Mouse (Mus musculus): ENCODE data around the gene 4833427G06Rik. TPM values are rescaled to one million over a fixed set of nuclear protein-coding genes. Genes with fewer than 3 reads are reported as not detected.
"Not testable (repeated sequence)": the region's sequence is repeated elsewhere in the genome, so short reads cannot be mapped to it uniquely, and the experiment has no call there.

The 4833427G06Rik gene
- not detected in 2 replicates for polyA plus RNA-seq (2012; rRNA removed)

- Histone ChIP-seq H3K36me3 (ENCODE audit: control insufficient read depth, insufficient read depth, low read length) (no peaks in the 10 kb centered on the region), H3K4me3 (ENCODE audit: extremely low read depth, insufficient read depth, insufficient read length) (no peak within 1 kb of the TSS; the same call in 1 of the 2 replicates), H3K27ac (ENCODE audit: insufficient read depth, low read length) (no peak within 1 kb of the TSS), H3K27me3 (ENCODE audit: control insufficient read depth, insufficient read depth, low read length) (peaks cover 17% of the 10 kb centered on the region), H3K4me1 (ENCODE audit: control insufficient read depth, insufficient read depth, insufficient read length) (no peaks in the 10 kb centered on the region; the same call in 1 of the 2 replicates)
- no peak for TF ChIP-seq POLR2A (IDR thresholded peaks at IDR 0.05; ENCODE audit: low read depth, low read length)
- no peak for TF ChIP-seq CTCF (IDR thresholded peaks at IDR 0.05; ENCODE audit: extremely low read depth, insufficient read depth, insufficient read length, insufficient replicate concordance)
- no peak for DNase-seq (ENCODE audit: low read depth in 1 of 2, low spot score in 2 of 2)
- WGBS = 10% methylated on average over 27 of the region's 27 CpGs
Observed at GRCm38 (mm10) chr9:51101756-51102425, at the start of gene 4833427G06Rik. TSS of gene 4833427G06Rik (minus strand) at chr9:51102078.

DNA sequence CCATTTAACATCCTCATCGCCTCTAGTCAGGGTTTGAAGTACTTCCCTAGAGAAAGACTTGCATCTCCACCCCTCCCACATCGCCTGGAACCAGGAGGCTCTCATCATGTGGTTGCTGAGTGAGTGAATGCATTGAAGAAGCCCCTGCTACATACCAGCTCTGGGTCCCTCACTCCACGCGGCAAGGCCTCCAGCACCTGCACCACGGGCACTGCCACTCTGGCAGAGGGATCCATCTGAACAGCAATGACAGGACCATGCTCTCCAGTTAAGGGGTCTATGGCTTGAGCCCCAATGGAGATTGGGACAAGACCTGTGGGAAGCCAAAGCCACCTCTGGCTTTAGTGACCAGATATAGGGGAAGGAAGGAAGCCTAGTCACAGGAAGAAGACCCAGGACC lies 45.4 kb upstream of the 4833427G06Rik start:
- TF ChIP-seq POLR2A (IDR thresholded peaks at IDR 0.05; ENCODE audit: low read depth, low read length) (no peak), CTCF (IDR thresholded peaks at IDR 0.05; ENCODE audit: extremely low read depth, insufficient read depth, insufficient read length, insufficient replicate concordance) (no peak)
- Histone ChIP-seq H3K36me3 (ENCODE audit: control insufficient read depth, insufficient read depth, low read length) (no peaks in the 10 kb centered on the region), H3K4me1 (ENCODE audit: control insufficient read depth, insufficient read depth, insufficient read length) (no peaks in the 10 kb centered on the region), H3K27me3 (ENCODE audit: control insufficient read depth, insufficient read depth, low read length) (no peaks in the 10 kb centered on the region), H3K27ac (ENCODE audit: insufficient read depth, low read length) (no peak overlapping the region), H3K4me3 (ENCODE audit: extremely low read depth, insufficient read depth, insufficient read length) (no peak overlapping the region)
- DNase-seq (ENCODE audit: low read depth in 1 of 2, low spot score in 2 of 2) = no peak
- 68% methylated on average over 5 of the region's 5 CpGs for WGBS

DNA sequence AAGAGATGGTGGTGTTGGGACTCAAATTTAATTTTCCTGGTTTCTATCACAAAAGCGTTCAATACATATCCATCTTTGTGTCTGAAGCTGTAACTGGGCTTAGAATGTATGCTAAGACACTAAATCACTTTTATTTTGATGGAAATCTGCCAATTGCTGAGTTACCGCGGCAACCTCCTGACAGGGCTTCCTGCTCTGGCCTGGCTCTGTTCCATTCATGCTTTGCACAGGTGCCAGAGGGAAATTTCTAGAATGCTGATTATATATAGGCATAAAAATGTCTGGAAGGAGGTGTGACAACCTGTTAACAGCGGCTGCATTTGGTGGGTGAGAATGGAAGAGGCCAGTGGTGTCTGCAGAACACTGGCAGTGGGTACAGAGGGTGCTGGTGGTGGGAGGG lies 44.6 kb upstream of the 4833427G06Rik start:
- TF ChIP-seq POLR2A (IDR thresholded peaks at IDR 0.05; ENCODE audit: low read depth, low read length) = no peak
- no peak for TF ChIP-seq CTCF (IDR thresholded peaks at IDR 0.05; ENCODE audit: extremely low read depth, insufficient read depth, insufficient read length, insufficient replicate concordance)
- Histone ChIP-seq H3K4me1 (ENCODE audit: control insufficient read depth, insufficient read depth, insufficient read length) (no peaks in the 10 kb centered on the region), H3K36me3 (ENCODE audit: control insufficient read depth, insufficient read depth, low read length) (no peaks in the 10 kb centered on the region), H3K27me3 (ENCODE audit: control insufficient read depth, insufficient read depth, low read length) (no peaks in the 10 kb centered on the region), H3K4me3 (ENCODE audit: extremely low read depth, insufficient read depth, insufficient read length) (no peak overlapping the region), H3K27ac (ENCODE audit: insufficient read depth, low read length) (no peak overlapping the region)
- WGBS = 20% methylated on average over 4 of the region's 4 CpGs
- DNase-seq (ENCODE audit: low read depth in 1 of 2, low spot score in 2 of 2) = no peak

DNA sequence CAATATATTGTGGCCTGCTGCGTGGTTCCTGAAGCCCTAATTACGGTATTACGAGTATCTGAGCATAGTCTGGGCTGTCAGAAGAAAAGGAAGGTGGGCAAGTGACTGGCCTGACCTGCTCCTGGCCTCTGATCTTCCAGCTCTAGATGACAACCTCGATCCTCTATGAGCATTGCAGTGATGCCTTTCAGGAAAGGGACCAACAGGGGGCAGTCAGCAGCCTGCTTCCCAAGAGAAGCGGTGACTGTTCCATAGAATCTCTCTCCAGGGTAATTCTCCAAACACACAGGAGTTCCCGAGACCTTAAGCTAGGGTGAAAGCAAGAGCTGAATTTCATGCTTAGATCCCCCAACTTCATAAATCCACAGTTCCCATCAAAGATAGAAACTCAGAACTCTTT lies 42.3 kb upstream of the 4833427G06Rik start:
- WGBS = 85% methylated on average over 6 of the region's 6 CpGs
- Histone ChIP-seq H3K4me1 (ENCODE audit: control insufficient read depth, insufficient read depth, insufficient read length) (no peaks in the 10 kb centered on the region), H3K27ac (ENCODE audit: insufficient read depth, low read length) (no peak overlapping the region), H3K27me3 (ENCODE audit: control insufficient read depth, insufficient read depth, low read length) (no peaks in the 10 kb centered on the region), H3K4me3 (ENCODE audit: extremely low read depth, insufficient read depth, insufficient read length) (no peak overlapping the region), H3K36me3 (ENCODE audit: control insufficient read depth, insufficient read depth, low read length) (no peaks in the 10 kb centered on the region)
- no peak for TF ChIP-seq CTCF (IDR thresholded peaks at IDR 0.05; ENCODE audit: extremely low read depth, insufficient read depth, insufficient read length, insufficient replicate concordance)
- TF ChIP-seq POLR2A (IDR thresholded peaks at IDR 0.05; ENCODE audit: low read depth, low read length) = no peak
- DNase-seq (ENCODE audit: low read depth in 1 of 2, low spot score in 2 of 2) = no peak

DNA sequence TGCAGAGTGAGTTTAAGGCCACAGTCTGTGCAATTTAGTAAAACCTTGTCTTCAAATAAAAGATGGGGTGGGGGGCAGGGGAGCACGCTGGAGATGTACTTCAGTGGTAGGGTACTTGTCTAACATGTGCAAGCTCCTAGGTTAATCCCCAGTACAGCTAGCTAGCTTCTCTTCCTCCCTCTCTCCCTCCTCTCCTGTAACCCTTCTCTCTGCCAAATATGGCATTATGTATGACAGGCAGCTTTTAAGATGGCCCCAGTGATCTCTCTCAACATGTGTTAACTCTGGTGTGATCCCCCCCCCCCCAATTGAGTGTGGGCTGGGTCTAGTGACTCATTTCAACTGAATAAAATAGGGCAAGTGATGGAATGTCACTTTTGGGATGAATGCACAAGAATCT lies 41.6 kb upstream of the 4833427G06Rik start:
- 86% methylated on average over 1 of the region's 1 CpGs for WGBS
- H3K36me3 ChIP-seq (ENCODE audit: control insufficient read depth, insufficient read depth, low read length) = no peaks in the 10 kb centered on the region
- H3K27me3 ChIP-seq (ENCODE audit: control insufficient read depth, insufficient read depth, low read length) = no peaks in the 10 kb centered on the region
- TF ChIP-seq CTCF (IDR thresholded peaks at IDR 0.05; ENCODE audit: extremely low read depth, insufficient read depth, insufficient read length, insufficient replicate concordance) = no peak
- TF ChIP-seq POLR2A (IDR thresholded peaks at IDR 0.05; ENCODE audit: low read depth, low read length) = no peak
- DNase-seq (ENCODE audit: low read depth in 1 of 2, low spot score in 2 of 2) = no peak
- no peak overlapping the region for H3K27ac ChIP-seq (ENCODE audit: insufficient read depth, low read length)
- no peak overlapping the region for H3K4me3 ChIP-seq (ENCODE audit: extremely low read depth, insufficient read depth, insufficient read length)
- no peaks in the 10 kb centered on the region for H3K4me1 ChIP-seq (ENCODE audit: control insufficient read depth, insufficient read depth, insufficient read length)

DNA sequence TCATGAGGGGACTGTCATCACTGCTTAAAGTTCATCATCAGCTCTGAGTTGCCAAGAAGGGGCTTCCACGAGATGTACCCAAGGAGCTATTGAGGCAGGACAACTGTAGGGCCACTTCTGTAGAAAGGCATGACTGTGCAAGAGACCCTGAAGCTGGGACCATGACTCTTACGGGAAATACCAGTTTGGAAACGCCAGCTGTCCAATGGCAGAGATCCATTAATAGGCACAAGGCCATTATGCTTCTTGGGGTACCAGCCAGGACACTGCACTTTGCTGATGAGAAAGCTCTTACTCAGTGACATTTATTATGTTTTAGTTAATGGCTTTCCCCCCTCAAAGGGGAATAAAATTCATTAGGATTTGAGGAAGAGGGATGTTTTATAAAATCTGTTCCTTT lies 38.8 kb upstream of the 4833427G06Rik start:
- DNase-seq (ENCODE audit: low read depth in 1 of 2, low spot score in 2 of 2) = no peak
- no peaks in the 10 kb centered on the region for H3K27me3 ChIP-seq (ENCODE audit: control insufficient read depth, insufficient read depth, low read length)
- 89% methylated on average over 3 of the region's 3 CpGs for WGBS
- no peaks in the 10 kb centered on the region for H3K4me1 ChIP-seq (ENCODE audit: control insufficient read depth, insufficient read depth, insufficient read length)
- H3K4me3 ChIP-seq (ENCODE audit: extremely low read depth, insufficient read depth, insufficient read length) = no peak overlapping the region
- H3K36me3 ChIP-seq (ENCODE audit: control insufficient read depth, insufficient read depth, low read length) = no peaks in the 10 kb centered on the region
- no peak overlapping the region for H3K27ac ChIP-seq (ENCODE audit: insufficient read depth, low read length)
- no peak for TF ChIP-seq POLR2A (IDR thresholded peaks at IDR 0.05; ENCODE audit: low read depth, low read length)
- TF ChIP-seq CTCF (IDR thresholded peaks at IDR 0.05; ENCODE audit: extremely low read depth, insufficient read depth, insufficient read length, insufficient replicate concordance) = no peak

GRCm38 (mm10) chr9:51139401-51139800 lies 37.5 kb upstream of the 4833427G06Rik start:
- not testable (repeated sequence) for H3K4me3 ChIP-seq (ENCODE audit: extremely low read depth, insufficient read depth, insufficient read length); H3K4me1 ChIP-seq (ENCODE audit: control insufficient read depth, insufficient read depth, insufficient read length); H3K36me3 ChIP-seq (ENCODE audit: control insufficient read depth, insufficient read depth, low read length); H3K27me3 ChIP-seq (ENCODE audit: control insufficient read depth, insufficient read depth, low read length); DNase-seq (ENCODE audit: low read depth in 1 of 2, low spot score in 2 of 2); H3K27ac ChIP-seq (ENCODE audit: insufficient read depth, low read length)
- 58% methylated on average over 1 of the region's 1 CpGs for WGBS

Data from spleen, adult 2 months (tissue).